Mouse (Mus musculus): ENCODE measurements at regions not wholly inside any gene's neighbourhood (a gene's known extent, or its start where the extent isn't known, plus 50 kb on each side); places are given as distances from the start of the nearest gene placed in this dataset.

GRCm38 (mm10) chr13:85436254-85436653 lies 147.3 kb upstream of the Rasa1 start:
- DNase-seq (ENCODE audit: extremely low read depth, low read depth, low spot score), result no peak

DNA sequence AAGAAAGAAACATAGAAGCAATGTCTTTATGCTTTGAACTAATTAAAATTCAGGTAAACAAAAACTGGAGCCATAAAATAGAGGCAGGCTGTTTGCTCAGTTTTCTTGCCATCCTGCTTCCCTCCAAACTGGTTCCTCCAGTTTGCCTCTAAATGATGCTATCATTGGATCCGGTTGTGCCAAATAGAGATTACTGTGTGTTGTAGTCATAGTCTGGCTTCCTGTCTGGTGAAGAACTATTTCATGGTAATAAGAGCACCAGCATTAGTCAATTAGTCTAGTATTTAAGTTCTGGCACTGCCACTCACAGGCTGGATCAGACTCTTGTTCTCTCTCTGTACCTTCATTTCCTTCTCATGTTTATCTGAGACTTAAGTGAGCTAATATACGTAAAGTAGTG lies 141.9 kb upstream of the Rasa1 start:
- DNase-seq (ENCODE audit: extremely low read depth, low read depth, low spot score), result peak; percentile 75

DNA sequence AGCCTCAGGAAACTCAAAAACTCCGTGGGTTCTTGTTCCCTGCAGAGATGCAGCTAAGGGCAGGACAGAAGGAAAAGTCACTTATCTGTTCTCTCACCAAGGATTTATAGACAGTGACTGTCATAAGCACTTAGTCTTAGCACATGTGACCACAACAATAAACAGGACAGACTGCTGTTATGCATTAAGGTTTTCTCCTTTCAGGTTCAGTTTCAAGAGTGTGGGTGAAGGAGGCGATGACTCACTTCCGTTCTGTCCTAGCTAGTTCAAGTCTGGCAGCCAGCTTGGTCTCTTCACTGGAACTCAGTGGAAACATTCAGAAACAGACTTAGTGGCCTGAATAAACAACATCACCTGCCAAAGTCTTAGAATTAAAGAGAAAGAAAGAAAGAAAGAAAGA lies 141.1 kb upstream of the Rasa1 start:
- no peak for DNase-seq (ENCODE audit: extremely low read depth, low read depth, low spot score)

GRCm38 (mm10) chr13:85418671-85419070 lies 129.7 kb upstream of the Rasa1 start:
- no peak for DNase-seq (ENCODE audit: extremely low read depth, low read depth, low spot score)

DNA sequence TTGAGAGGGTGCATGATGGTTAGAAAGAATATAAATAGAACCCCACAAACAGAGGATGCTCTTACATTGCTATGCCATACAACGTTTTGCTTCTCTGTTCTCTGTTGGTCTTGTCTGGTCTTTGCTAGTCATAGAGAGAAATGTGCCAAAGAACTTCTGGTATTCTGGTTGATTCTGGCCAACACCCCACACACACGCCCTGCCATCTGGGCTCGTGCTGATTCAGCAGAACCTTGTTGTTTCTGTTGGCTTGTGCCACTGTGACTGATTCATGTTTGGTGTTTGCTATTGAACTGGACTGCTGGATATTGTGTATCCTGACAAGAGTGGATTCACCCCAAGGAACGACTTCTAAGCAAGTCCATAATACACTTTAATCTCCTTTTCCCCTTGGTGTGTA lies 126.0 kb upstream of the Rasa1 start:
- no peak for DNase-seq (ENCODE audit: extremely low read depth, low read depth, low spot score)

GRCm38 (mm10) chr13:85411327-85411726 lies 122.4 kb upstream of the Rasa1 start:
- no peak for DNase-seq (ENCODE audit: extremely low read depth, low read depth, low spot score)

- peak; percentile 11 for DNase-seq (ENCODE audit: extremely low read depth, low read depth, low spot score)
These were observed 109.9 kb upstream of the Rasa1 start for GRCm38 (mm10) chr13:85398834-85399233.

- DNase-seq (ENCODE audit: extremely low read depth, low read depth, low spot score), result no peak
These were observed 87.5 kb upstream of the Rasa1 start for GRCm38 (mm10) chr13:85376338-85376998.

DNA sequence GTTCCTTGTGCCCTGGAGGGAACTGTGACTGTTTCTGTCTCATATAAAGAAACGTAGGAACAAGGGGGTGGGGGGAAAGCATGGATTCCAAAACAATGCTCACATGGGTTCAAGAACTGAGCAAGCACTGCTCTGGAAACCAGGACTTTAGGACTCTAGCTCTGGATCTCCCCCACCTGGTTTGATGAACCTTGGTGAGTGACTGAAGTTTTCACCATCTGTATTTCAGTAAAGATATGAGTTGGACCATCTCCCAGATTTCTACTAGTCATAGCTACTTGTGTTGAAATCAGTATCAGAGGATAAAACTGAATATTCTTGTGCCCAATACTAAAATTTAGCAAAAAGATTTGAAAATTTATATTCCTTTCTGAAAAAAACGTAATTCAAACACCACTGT lies 70.7 kb upstream of the Rasa1 start:
- no peak for DNase-seq (ENCODE audit: extremely low read depth, low read depth, low spot score)

- DNase-seq (ENCODE audit: extremely low read depth, low read depth, low spot score), result no peak
These were observed 70.2 kb upstream of the Rasa1 start for GRCm38 (mm10) chr13:85359143-85359542.

DNA sequence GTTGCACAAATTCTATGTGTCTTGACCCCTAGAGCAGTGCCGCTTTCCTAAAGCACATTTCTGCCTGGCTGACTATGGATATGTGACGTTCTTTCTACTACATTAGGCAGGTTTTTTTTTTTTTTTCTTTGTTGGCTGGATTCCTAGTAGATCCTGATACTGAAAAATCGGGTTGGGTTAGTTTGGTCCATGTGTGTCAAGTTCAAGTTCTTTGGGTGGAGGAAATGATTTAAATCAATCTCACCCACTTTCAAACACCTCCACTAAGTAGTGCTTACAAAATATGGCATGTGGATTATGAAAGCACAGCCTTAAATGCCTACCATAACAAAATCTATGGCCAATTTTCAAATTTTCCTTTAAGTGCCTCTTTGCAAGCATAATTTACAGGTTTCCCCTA lies 63.1 kb upstream of the Rasa1 start:
- peak; percentile 74 for DNase-seq (ENCODE audit: extremely low read depth, low read depth, low spot score)
